Mouse (Mus musculus) C2C12 (cell line): ENCODE data around the gene Bcl2l10. TPM values are rescaled to one million over a fixed set of nuclear protein-coding genes. Genes with fewer than 3 reads are reported as not detected.

Source experiments
- H3K27me3 ChIP-seq: one replicate; pipeline ENCODE4 v1.6.1; 2011; ENCODE audit not compliant: control insufficient read depth, insufficient read depth, insufficient read length
- H3K36me3 ChIP-seq: one replicate; pipeline ENCODE4 v1.6.1; 2011; ENCODE audit not compliant: control insufficient read depth, insufficient read depth
- H3K4me3 ChIP-seq: one replicate; pipeline ENCODE4 v1.5.1; 2011; ENCODE audit warnings: mild to moderate bottlenecking, control low read depth; ENCODE audit not compliant: poor library complexity, insufficient read depth, severe bottlenecking
- H3K79me2 ChIP-seq: one replicate; pipeline ENCODE4 v1.6.1; 2011; ENCODE audit not compliant: control insufficient read depth, insufficient read depth
- H3K79me3 ChIP-seq: one replicate; pipeline ENCODE4 v1.6.1; 2011; ENCODE audit warnings: low read depth, control low read depth
- H3ac ChIP-seq: one replicate; pipeline ENCODE3; 2011; ENCODE audit warnings: low read depth; ENCODE audit not compliant: control insufficient read depth, insufficient read length
- CEBPB ChIP-seq: IDR thresholded peaks from one replicate; pipeline ENCODE4 v1.6.1; 2011; ENCODE audit warnings: low read depth, mild to moderate bottlenecking, control low read depth, moderate library complexity
- CTCF ChIP-seq: IDR thresholded peaks from one replicate; pipeline ENCODE4 v1.5.1; 2011; ENCODE audit not compliant: control insufficient read depth, insufficient read depth, insufficient read length
- FOSL1 ChIP-seq: IDR thresholded peaks from one replicate; pipeline ENCODE4 v1.8.0; 2011; ENCODE audit warnings: mild to moderate bottlenecking, low read length; ENCODE audit not compliant: poor library complexity, insufficient read depth, severe bottlenecking
- MAX ChIP-seq: IDR thresholded peaks from one replicate; pipeline ENCODE4 v1.6.1; 2011; ENCODE audit warnings: mild to moderate bottlenecking, control low read depth
- MYOD1 ChIP-seq: IDR thresholded peaks from one replicate; pipeline ENCODE4 v1.6.1; 2011; ENCODE audit warnings: low read depth; ENCODE audit not compliant: control insufficient read depth, insufficient read length
- MYOG ChIP-seq: IDR thresholded peaks from one replicate; pipeline ENCODE4 v1.6.1; 2011; ENCODE audit not compliant: control insufficient read depth, insufficient read length; ENCODE audit errors: extremely low read depth
- USF1 ChIP-seq: IDR thresholded peaks from one replicate; pipeline ENCODE4 v1.6.1; 2011; ENCODE audit warnings: low read depth, mild to moderate bottlenecking, control low read depth, moderate library complexity
- polyA plus RNA-seq: library from polyadenylated mRNA; unstranded; fragments of >200 nt; fragmentation: generic; extraction: Trizol; gene quantifications from one replicate; pipeline ENCODE4 v1.2.1, GENCODE M21; 2012; ENCODE audit warnings: missing spikeins

The Bcl2l10 gene
- polyA plus RNA-seq, 1 experiment, result not detected

DNA sequence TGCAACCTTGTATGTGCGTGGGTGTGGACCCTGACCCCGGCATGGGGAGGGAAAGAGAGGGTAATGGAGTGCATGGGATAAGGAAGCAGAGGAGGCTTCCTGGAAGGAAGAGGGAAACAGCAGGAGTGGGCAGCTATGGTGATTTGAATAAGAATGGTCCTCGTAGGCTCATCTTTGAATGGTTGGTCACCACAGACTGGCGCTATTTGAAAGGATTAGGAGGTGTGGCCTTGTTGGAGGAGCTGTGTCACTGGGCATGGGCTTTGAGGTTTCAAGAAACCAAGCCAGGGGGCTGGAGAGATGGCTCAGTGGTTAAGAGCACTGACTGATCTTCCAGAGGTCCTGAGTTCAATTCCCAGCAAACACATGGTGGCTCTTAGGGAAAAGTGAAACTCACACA is 17.6 kb downstream of the Bcl2l10 start:
- no peaks in the 10 kb centered on the region for H3K27me3 ChIP-seq
- H3ac ChIP-seq, result no peak overlapping the region
- TF ChIP-seq FOSL1, result no peak
- no peak for TF ChIP-seq CEBPB
- no peak for TF ChIP-seq MYOG
- TF ChIP-seq CTCF, result no peak
- TF ChIP-seq USF1, result no peak
- TF ChIP-seq MAX, result no peak
- no peak for TF ChIP-seq MYOD1
- H3K36me3 ChIP-seq, result no peaks in the 10 kb centered on the region
- no peak overlapping the region for H3K4me3 ChIP-seq
- no peaks in the 10 kb centered on the region for H3K79me3 ChIP-seq
- no peaks in the 10 kb centered on the region for H3K79me2 ChIP-seq

DNA sequence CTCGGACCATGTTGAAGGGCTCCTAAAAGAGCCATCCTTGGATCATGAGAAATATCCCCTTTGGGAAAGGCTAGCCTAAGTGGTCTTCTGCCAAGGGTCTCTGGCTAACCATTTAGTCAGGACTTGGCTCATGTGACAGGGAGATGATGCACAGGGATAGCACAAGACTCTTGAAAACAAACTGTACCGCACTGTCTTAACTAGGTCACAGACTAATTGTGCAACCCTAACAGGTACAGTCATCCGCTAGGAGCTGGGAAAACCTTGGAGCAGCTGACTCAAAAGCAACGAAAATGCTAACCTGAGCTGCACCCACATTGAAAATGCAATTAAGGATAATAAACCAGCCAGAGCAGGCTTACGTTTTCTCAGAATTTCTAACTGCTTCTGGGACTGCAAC is 18.6 kb downstream of the Bcl2l10 start:
- no peaks in the 10 kb centered on the region for H3K79me3 ChIP-seq
- no peaks in the 10 kb centered on the region for H3K79me2 ChIP-seq
- H3K27me3 ChIP-seq, result no peaks in the 10 kb centered on the region
- no peak overlapping the region for H3K4me3 ChIP-seq
- H3ac ChIP-seq, result no peak overlapping the region
- H3K36me3 ChIP-seq, result no peaks in the 10 kb centered on the region
- TF ChIP-seq MYOG (no peak), CEBPB (peak; percentile 22)

DNA sequence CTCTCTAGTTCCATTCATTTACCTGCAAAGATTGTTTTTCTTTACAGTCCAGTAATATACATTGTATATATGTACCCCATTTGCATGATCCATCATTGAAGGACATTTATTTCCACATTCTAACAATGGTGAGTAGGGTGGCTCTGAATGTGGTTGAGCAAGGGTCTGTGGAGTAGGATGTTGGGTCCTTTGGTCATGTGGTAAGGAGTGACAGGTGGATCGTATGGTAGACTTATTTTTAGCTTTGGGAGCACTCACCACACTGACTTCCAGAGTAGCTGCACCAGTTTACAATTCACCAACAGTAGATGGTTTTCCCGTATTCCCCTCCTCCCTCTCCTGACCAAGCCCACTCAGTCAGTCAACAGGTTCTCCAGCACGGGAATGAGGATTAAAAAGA is 21.2 kb downstream of the Bcl2l10 start:
- H3K36me3 ChIP-seq, result no peaks in the 10 kb centered on the region
- H3K27me3 ChIP-seq, result no peaks in the 10 kb centered on the region
- no peak for TF ChIP-seq CTCF
- TF ChIP-seq MYOD1, result no peak
- no peak for TF ChIP-seq FOSL1
- no peak for TF ChIP-seq MAX
- no peak for TF ChIP-seq MYOG
- TF ChIP-seq USF1, result no peak
- TF ChIP-seq CEBPB, result no peak
- no peak overlapping the region for H3K4me3 ChIP-seq
- no peak overlapping the region for H3ac ChIP-seq
- H3K79me3 ChIP-seq, result no peaks in the 10 kb centered on the region
- no peaks in the 10 kb centered on the region for H3K79me2 ChIP-seq

DNA sequence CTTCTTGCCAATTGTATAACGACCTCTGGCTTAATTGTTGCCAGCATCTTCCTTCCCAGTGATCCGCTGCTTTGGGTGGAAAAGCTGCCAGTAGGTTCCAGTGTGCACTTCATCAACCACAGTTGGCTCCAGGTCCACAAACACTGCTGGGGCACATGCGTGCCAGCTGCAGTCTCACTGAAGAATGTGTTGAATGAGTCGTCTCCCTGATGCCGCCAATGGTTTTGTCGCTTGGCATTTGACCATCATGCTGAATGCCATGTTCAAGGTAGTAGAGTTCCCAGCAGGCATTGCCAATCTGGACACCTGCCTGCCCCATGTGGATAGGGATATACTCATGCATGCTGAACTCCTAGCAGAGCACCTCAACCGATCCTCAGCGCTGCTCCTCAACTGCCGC is 28.0 kb downstream of the Bcl2l10 start:
- H3K36me3 ChIP-seq, result no peaks in the 10 kb centered on the region
- H3ac ChIP-seq, result no peak overlapping the region
- TF ChIP-seq CTCF (no peak), CEBPB (no peak), FOSL1 (no peak), MAX (no peak), USF1 (no peak), MYOD1 (no peak), MYOG (no peak)
- H3K27me3 ChIP-seq, result no peaks in the 10 kb centered on the region
- H3K79me2 ChIP-seq, result no peaks in the 10 kb centered on the region
- no peak overlapping the region for H3K4me3 ChIP-seq
- no peaks in the 10 kb centered on the region for H3K79me3 ChIP-seq

DNA sequence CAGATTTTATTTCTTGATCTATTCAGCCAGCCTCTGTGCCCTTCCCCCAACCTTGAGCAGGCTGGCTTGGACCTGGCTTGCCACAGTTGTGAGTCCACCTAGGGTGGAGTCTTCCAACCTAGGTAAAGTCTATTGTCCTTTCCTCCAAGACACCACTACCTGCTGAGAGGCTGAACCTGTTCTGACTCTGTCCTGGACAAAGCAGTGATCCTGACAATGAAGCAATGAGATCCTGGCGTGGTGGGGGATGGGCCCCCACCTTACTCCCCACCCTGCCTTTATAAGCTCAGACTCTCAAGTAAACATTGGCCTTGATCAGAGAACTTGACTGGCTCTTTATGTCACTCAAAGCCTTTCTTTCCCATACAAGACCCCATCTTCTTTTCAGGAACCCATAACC is 28.9 kb downstream of the Bcl2l10 start:
- Histone ChIP-seq H3ac (no peak overlapping the region), H3K79me2 (no peaks in the 10 kb centered on the region), H3K79me3 (no peaks in the 10 kb centered on the region), H3K36me3 (no peaks in the 10 kb centered on the region), H3K27me3 (no peaks in the 10 kb centered on the region), H3K4me3 (no peak overlapping the region)
- TF ChIP-seq FOSL1 (no peak), MYOD1 (no peak), USF1 (no peak), MYOG (no peak), CEBPB (no peak), CTCF (no peak), MAX (no peak)

DNA sequence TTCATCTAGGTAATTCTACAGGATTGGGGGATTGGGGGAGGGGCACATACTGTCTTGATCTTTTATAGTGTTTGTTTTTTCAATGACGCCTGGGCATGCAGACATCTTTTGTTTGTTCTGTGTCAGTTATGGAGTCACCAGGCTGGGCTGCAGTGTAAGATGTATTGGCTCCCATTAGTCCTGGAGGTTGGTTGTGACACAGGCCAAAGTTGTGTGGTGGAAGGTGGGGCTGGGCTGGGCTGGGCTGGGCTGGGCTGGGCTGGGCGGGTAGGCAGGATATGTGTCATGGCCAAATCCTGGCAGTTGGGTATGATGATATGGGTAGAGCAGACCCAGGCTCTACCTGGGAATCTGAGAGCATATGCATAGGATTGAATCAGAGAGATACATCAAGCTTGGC is 31.2 kb downstream of the Bcl2l10 start:
- Histone ChIP-seq H3K36me3 (no peaks in the 10 kb centered on the region), H3ac (no peak overlapping the region), H3K27me3 (no peaks in the 10 kb centered on the region), H3K4me3 (no peak overlapping the region), H3K79me3 (no peaks in the 10 kb centered on the region), H3K79me2 (no peaks in the 10 kb centered on the region)
- TF ChIP-seq MAX, result no peak
- no peak for TF ChIP-seq FOSL1
- TF ChIP-seq CEBPB, result no peak
- TF ChIP-seq MYOG, result no peak
- no peak for TF ChIP-seq CTCF
- TF ChIP-seq USF1, result no peak
- TF ChIP-seq MYOD1, result no peak

DNA sequence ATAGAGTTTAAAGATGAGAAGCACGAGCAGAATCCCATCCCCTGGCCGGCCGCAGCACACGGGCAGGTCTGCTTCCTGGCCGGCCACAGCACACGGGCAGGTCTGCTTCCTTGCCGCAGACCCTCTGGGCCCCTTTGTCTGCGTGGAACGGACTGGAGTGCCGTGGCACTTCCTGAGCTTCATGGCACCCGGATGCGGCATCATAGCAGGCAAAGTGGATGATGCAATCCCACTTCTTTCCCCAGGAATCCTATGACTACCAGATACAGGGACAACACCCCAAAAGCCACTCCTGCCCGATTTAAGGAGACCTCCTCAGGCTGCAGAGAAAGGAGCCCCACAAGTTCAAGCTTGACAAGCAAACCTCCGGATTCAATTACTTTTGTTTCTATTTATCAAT is 35.3 kb downstream of the Bcl2l10 start:
- no peaks in the 10 kb centered on the region for H3K79me2 ChIP-seq
- H3K4me3 ChIP-seq, result no peak overlapping the region
- no peaks in the 10 kb centered on the region for H3K79me3 ChIP-seq
- H3ac ChIP-seq, result no peak overlapping the region
- H3K36me3 ChIP-seq, result peaks cover 19% of the 10 kb centered on the region
- TF ChIP-seq CEBPB (peak; percentile 7), CTCF (no peak)
- H3K27me3 ChIP-seq, result no peaks in the 10 kb centered on the region
